Mouse (Mus musculus) lung, postnatal 10 days (tissue): Measurements from ENCODE around the gene Ankrd39.

Experiments used
- DNase-seq: peaks from one replicate; pipeline ENCODE4 v3.0.0; 2021

Ankrd39 gene

GRCm38 (mm10) chr1:36546888-36547471, at the start of gene Ankrd39:
Ankrd39 (minus strand) TSS chr1:36547445.
- DNase-seq, result peak; percentile 99

GRCm38 (mm10) chr1:36596114-36596513, 48.9 kb upstream of the Ankrd39 start:
- peak; percentile 89 for DNase-seq

- peak; percentile 63 for DNase-seq
Measured at GRCm38 (mm10) chr1:36595167-36595931, 48.1 kb upstream of the Ankrd39 start.

GRCm38 (mm10) chr1:36593099-36593498, 45.9 kb upstream of the Ankrd39 start:
- DNase-seq, result no peak

GRCm38 (mm10) chr1:36591408-36591807, 44.2 kb upstream of the Ankrd39 start:
- no peak for DNase-seq

- no peak for DNase-seq
Measured at GRCm38 (mm10) chr1:36590664-36591063, 43.4 kb upstream of the Ankrd39 start.

- DNase-seq, result peak; percentile 90
Measured at GRCm38 (mm10) chr1:36589486-36589885, 42.2 kb upstream of the Ankrd39 start.

- DNase-seq, result peak; percentile 75
Measured at GRCm38 (mm10) chr1:36588476-36589450, 41.5 kb upstream of the Ankrd39 start.

- DNase-seq, result no peak
Measured at GRCm38 (mm10) chr1:36587860-36588259, 40.6 kb upstream of the Ankrd39 start.

- DNase-seq, result no peak
Measured at GRCm38 (mm10) chr1:36586288-36586687, 39.0 kb upstream of the Ankrd39 start.

GRCm38 (mm10) chr1:36583408-36584116, 36.3 kb upstream of the Ankrd39 start:
- no peak for DNase-seq

GRCm38 (mm10) chr1:36582211-36582610, 35.0 kb upstream of the Ankrd39 start:
- DNase-seq, result no peak

GRCm38 (mm10) chr1:36581260-36581659, 34.0 kb upstream of the Ankrd39 start:
- DNase-seq, result no peak

GRCm38 (mm10) chr1:36580384-36581207, 33.4 kb upstream of the Ankrd39 start:
- peak; percentile 84 for DNase-seq

GRCm38 (mm10) chr1:36579974-36580383, 32.7 kb upstream of the Ankrd39 start:
- no peak for DNase-seq

GRCm38 (mm10) chr1:36576991-36577675, 29.9 kb upstream of the Ankrd39 start:
- DNase-seq, result no peak

GRCm38 (mm10) chr1:36575347-36575746, 28.1 kb upstream of the Ankrd39 start:
- DNase-seq, result no peak

- no peak for DNase-seq
Measured at GRCm38 (mm10) chr1:36574196-36574955, 27.1 kb upstream of the Ankrd39 start.

- no peak for DNase-seq
Measured at GRCm38 (mm10) chr1:36573524-36573923, 26.3 kb upstream of the Ankrd39 start.

GRCm38 (mm10) chr1:36572709-36573108, 25.5 kb upstream of the Ankrd39 start:
- DNase-seq, result no peak
